Mouse (Mus musculus) stomach, embryonic 14.5 days (tissue): ENCODE measurements at regions not wholly inside any gene's neighbourhood (a gene's known extent, or its start where the extent isn't known, plus 50 kb on each side); places are given as distances from the start of the nearest gene placed in this dataset.

Source experiments
- ATAC-seq: fragments of 200-750 bp; cut with Nextera tagmentation; 2 replicates; pipeline ENCODE4 v1.8.0; 2017; ENCODE audit warnings: low read depth, moderate TSS enrichment; ENCODE audit not compliant: insufficient number of reproducible peaks, insufficient read depth, low FRiP score
- H3K27ac ChIP-seq: fragments of 300-500 bp; sonication (generic); 2 replicates; pipeline ENCODE4 v1.5.1; 2014; ENCODE audit warnings: mild to moderate bottlenecking, low read length, moderate library complexity, mixed read lengths
- H3K27me3 ChIP-seq: fragments of 300-500 bp; sonication (generic); 2 replicates; pipeline ENCODE4 v1.6.1; 2014; ENCODE audit warnings: low read length, control low read depth, mixed read lengths; ENCODE audit not compliant: control insufficient read depth, insufficient read depth
- H3K36me3 ChIP-seq: fragments of 300-500 bp; sonication (generic); 2 replicates; pipeline ENCODE4 v1.6.1; 2014; ENCODE audit warnings: mild to moderate bottlenecking, control low read depth, low read length, moderate library complexity, mixed read lengths; ENCODE audit not compliant: control insufficient read depth, insufficient read depth
- H3K4me1 ChIP-seq: fragments of 300-500 bp; sonication (generic); 2 replicates; pipeline ENCODE4 v1.6.1; 2014; ENCODE audit warnings: low read length, control low read depth, mixed read lengths; ENCODE audit not compliant: control insufficient read depth, insufficient read depth
- H3K4me2 ChIP-seq: fragments of 300-500 bp; sonication (generic); replicated peaks from 2 replicates; pipeline ENCODE4 v1.6.1; 2014; ENCODE audit warnings: low read depth, low read length, control low read depth
- H3K4me3 ChIP-seq: fragments of 300-500 bp; sonication (generic); 2 replicates; pipeline ENCODE4 v1.5.1; 2014; ENCODE audit warnings: low read depth, low read length, control low read depth
- H3K9ac ChIP-seq: fragments of 300-500 bp; sonication (generic); replicated peaks from 2 replicates; pipeline ENCODE4 v1.6.1; 2014; ENCODE audit warnings: low read depth, mild to moderate bottlenecking, control low read depth, low read length, moderate library complexity, mixed read lengths
- H3K9me3 ChIP-seq: fragments of 300-500 bp; sonication (generic); 2 replicates; pipeline ENCODE4 v1.6.1; 2016; ENCODE audit warnings: low read depth, low read length, control low read depth; ENCODE audit not compliant: control insufficient read depth
- WGBS: fragments of 180-500 bp; shearing (Covaris S2); extraction: QIAGEN DNeasy Blood & Tissue Kit; methylation state at CpG from one replicate; pipeline ENCODE4 v1.1.7; 2014; 5-methylcytosine and 5-hydroxymethylcytosine counted together

GRCm38 (mm10) chr3:50813760-50814400, 370.5 kb upstream of the Slc7a11 start:
- no peaks in the 10 kb centered on the region for H3K9me3 ChIP-seq
- WGBS = 90% methylated on average over 5 of the region's 5 CpGs
- no peak; the same call in 1 of the 2 replicates for ATAC-seq

GRCm38 (mm10) chr3:50815716-50816115, 372.3 kb upstream of the Slc7a11 start:
- no peaks in the 10 kb centered on the region for H3K9me3 ChIP-seq

More at GRCm38 (mm10) chr3:50813760-50814400, 370.5 kb upstream of the Slc7a11 start:
- H3K36me3 ChIP-seq = no peaks in the 10 kb centered on the region
- H3K4me3 ChIP-seq = no peak overlapping the region
- no peak overlapping the region for H3K4me2 ChIP-seq
- no peak overlapping the region for H3K9ac ChIP-seq
- H3K27me3 ChIP-seq = no peaks in the 10 kb centered on the region
- H3K27ac ChIP-seq = no peak overlapping the region
- no peaks in the 10 kb centered on the region for H3K4me1 ChIP-seq

GRCm38 (mm10) chr3:50816479-50816878, 373.1 kb upstream of the Slc7a11 start:
- Histone ChIP-seq H3K9me3 (no peaks in the 10 kb centered on the region), H3K4me2 (no peak overlapping the region), H3K27me3 (no peaks in the 10 kb centered on the region), H3K27ac (no peak overlapping the region), H3K36me3 (no peaks in the 10 kb centered on the region), H3K4me1 (no peaks in the 10 kb centered on the region), H3K9ac (no peak overlapping the region), H3K4me3 (no peak overlapping the region)
- ATAC-seq = no peak
- WGBS = 67% methylated on average over 8 of the region's 8 CpGs

More at GRCm38 (mm10) chr3:50815716-50816115, 372.3 kb upstream of the Slc7a11 start:
- no peak overlapping the region for H3K9ac ChIP-seq
- no peak overlapping the region for H3K4me3 ChIP-seq
- H3K4me2 ChIP-seq = no peak overlapping the region
- ATAC-seq = no peak
- H3K27me3 ChIP-seq = no peaks in the 10 kb centered on the region
- H3K4me1 ChIP-seq = no peaks in the 10 kb centered on the region
- 78% methylated on average over 10 of the region's 10 CpGs for WGBS
- H3K36me3 ChIP-seq = no peaks in the 10 kb centered on the region
- H3K27ac ChIP-seq = no peak overlapping the region

GRCm38 (mm10) chr3:50817361-50817760, 373.9 kb upstream of the Slc7a11 start:
- WGBS = 82% methylated on average over 3 of the region's 3 CpGs

GRCm38 (mm10) chr3:50820776-50821175, 377.4 kb upstream of the Slc7a11 start:
- H3K4me2 ChIP-seq = no peak overlapping the region

More at GRCm38 (mm10) chr3:50817361-50817760, 373.9 kb upstream of the Slc7a11 start:
- H3K4me1 ChIP-seq = no peaks in the 10 kb centered on the region
- no peak overlapping the region for H3K4me3 ChIP-seq
- no peak for ATAC-seq
- no peaks in the 10 kb centered on the region for H3K27me3 ChIP-seq
- H3K27ac ChIP-seq = no peak overlapping the region
- no peaks in the 10 kb centered on the region for H3K36me3 ChIP-seq
- no peaks in the 10 kb centered on the region for H3K9me3 ChIP-seq
- no peak overlapping the region for H3K9ac ChIP-seq
- H3K4me2 ChIP-seq = no peak overlapping the region

GRCm38 (mm10) chr3:50825534-50826423, 382.4 kb upstream of the Slc7a11 start:
- no peak overlapping the region for H3K9ac ChIP-seq
- H3K4me1 ChIP-seq = no peaks in the 10 kb centered on the region
- no peak overlapping the region for H3K4me3 ChIP-seq
- no peak for ATAC-seq
- H3K9me3 ChIP-seq = no peaks in the 10 kb centered on the region
- no peaks in the 10 kb centered on the region for H3K27me3 ChIP-seq
- no peaks in the 10 kb centered on the region for H3K36me3 ChIP-seq
- no peak overlapping the region for H3K4me2 ChIP-seq
- 70% methylated on average over 5 of the region's 5 CpGs for WGBS
- H3K27ac ChIP-seq = no peak overlapping the region

More at GRCm38 (mm10) chr3:50820776-50821175, 377.4 kb upstream of the Slc7a11 start:
- no peak overlapping the region for H3K4me3 ChIP-seq
- no peaks in the 10 kb centered on the region for H3K36me3 ChIP-seq
- 79% methylated on average over 1 of the region's 1 CpGs for WGBS
- no peaks in the 10 kb centered on the region for H3K27me3 ChIP-seq
- no peak overlapping the region for H3K9ac ChIP-seq
- H3K27ac ChIP-seq = no peak overlapping the region
- ATAC-seq = no peak
- no peaks in the 10 kb centered on the region for H3K4me1 ChIP-seq
- no peaks in the 10 kb centered on the region for H3K9me3 ChIP-seq

- Histone ChIP-seq H3K4me1 (no peaks in the 10 kb centered on the region), H3K9ac (no peak overlapping the region), H3K4me2 (no peak overlapping the region), H3K36me3 (no peaks in the 10 kb centered on the region), H3K4me3 (no peak overlapping the region), H3K9me3 (no peaks in the 10 kb centered on the region), H3K27ac (no peak overlapping the region), H3K27me3 (no peaks in the 10 kb centered on the region)
- no peak for ATAC-seq
- WGBS = 82% methylated on average over 2 of the region's 2 CpGs
These were observed 383.0 kb upstream of the Slc7a11 start for GRCm38 (mm10) chr3:50826424-50826819.

GRCm38 (mm10) chr3:50829211-50829610, 385.8 kb upstream of the Slc7a11 start:
- H3K9me3 ChIP-seq = no peaks in the 10 kb centered on the region
- H3K9ac ChIP-seq = no peak overlapping the region
- no peak overlapping the region for H3K4me3 ChIP-seq
- no peak overlapping the region for H3K27ac ChIP-seq
- no peaks in the 10 kb centered on the region for H3K4me1 ChIP-seq
- no peaks in the 10 kb centered on the region for H3K27me3 ChIP-seq
- H3K4me2 ChIP-seq = no peak overlapping the region
- 82% methylated on average over 3 of the region's 3 CpGs for WGBS
- ATAC-seq = no peak
- no peaks in the 10 kb centered on the region for H3K36me3 ChIP-seq
